Mouse (Mus musculus): Measurements from ENCODE around the gene Izumo1. TPM values are rescaled to one million over a fixed set of nuclear protein-coding genes. Genes with fewer than 3 reads are reported as not detected.
A peak's percentile ranks its signal among the peaks of the same experiment; 100 is the strongest.

Izumo1 gene
- polyA plus RNA-seq, 1 experiment, result 0.34 TPM

GRCm38 (mm10) chr7:45635711-45636688 lies 14.4 kb downstream of the Izumo1 start:
- TF ChIP-seq POLR2A (IDR thresholded peaks at IDR 0.05; ENCODE audit: low read depth, low read length), result no peak
- TF ChIP-seq CTCF (conservative IDR thresholded peaks at IDR 0.05; ENCODE audit: insufficient read depth, insufficient read length, low read depth, low read length), result no peak
- Histone ChIP-seq H3K4me3 (ENCODE audit: insufficient read depth, low read depth, low read length) (no peak overlapping the region), H3K4me1 (ENCODE audit: control insufficient read depth, insufficient read depth, low read length) (no peaks in the 10 kb centered on the region; the same call in 1 of the 2 replicates), H3K36me3 (ENCODE audit: control insufficient read depth, insufficient read depth, low read length) (no peaks in the 10 kb centered on the region), H3K27me3 (replicated peaks; ENCODE audit: control insufficient read depth, insufficient read depth, low read length) (no peaks in the 10 kb centered on the region; the same call in 1 of the 2 replicates), H3K27ac (ENCODE audit: insufficient read depth, low read depth, low read length) (0 out of 2 replicates have a peak overlapping the region, but pooled peaks have one; percentile 42)
- 62% methylated on average over 15 of the region's 15 CpGs for WGBS
- DNase-seq, result peak; percentile 70

DNA sequence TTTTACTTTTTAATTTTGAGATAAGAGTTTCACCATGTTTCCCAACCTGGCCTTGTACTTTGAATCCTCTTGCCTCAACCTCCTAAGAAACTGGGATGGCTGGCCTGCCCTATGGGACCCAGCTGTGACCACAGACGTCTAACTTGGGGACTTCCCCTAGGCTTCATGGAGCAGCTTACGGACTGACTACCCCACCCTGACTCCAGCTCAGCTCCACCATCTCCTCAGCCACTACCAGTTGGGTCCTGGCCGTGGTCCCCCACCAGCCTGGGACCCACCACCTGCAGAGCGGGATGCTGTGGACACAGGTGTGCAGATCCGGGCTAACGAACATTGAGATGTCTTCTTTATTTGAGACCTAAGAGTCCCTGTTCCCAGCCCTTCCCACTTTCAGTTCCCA lies 16.1 kb downstream of the Izumo1 start:
- TF ChIP-seq CTCF (conservative IDR thresholded peaks at IDR 0.05; ENCODE audit: insufficient read depth, insufficient read length, low read depth, low read length), result no peak
- Histone ChIP-seq H3K27me3 (replicated peaks; ENCODE audit: control insufficient read depth, insufficient read depth, low read length) (no peaks in the 10 kb centered on the region), H3K27ac (ENCODE audit: insufficient read depth, low read depth, low read length) (no peak overlapping the region), H3K36me3 (ENCODE audit: control insufficient read depth, insufficient read depth, low read length) (no peaks in the 10 kb centered on the region), H3K4me3 (ENCODE audit: insufficient read depth, low read depth, low read length) (no peak overlapping the region), H3K4me1 (ENCODE audit: control insufficient read depth, insufficient read depth, low read length) (no peaks in the 10 kb centered on the region; the same call in 1 of the 2 replicates)
- 94% methylated on average over 6 of the region's 6 CpGs for WGBS
- no peak for DNase-seq

DNA sequence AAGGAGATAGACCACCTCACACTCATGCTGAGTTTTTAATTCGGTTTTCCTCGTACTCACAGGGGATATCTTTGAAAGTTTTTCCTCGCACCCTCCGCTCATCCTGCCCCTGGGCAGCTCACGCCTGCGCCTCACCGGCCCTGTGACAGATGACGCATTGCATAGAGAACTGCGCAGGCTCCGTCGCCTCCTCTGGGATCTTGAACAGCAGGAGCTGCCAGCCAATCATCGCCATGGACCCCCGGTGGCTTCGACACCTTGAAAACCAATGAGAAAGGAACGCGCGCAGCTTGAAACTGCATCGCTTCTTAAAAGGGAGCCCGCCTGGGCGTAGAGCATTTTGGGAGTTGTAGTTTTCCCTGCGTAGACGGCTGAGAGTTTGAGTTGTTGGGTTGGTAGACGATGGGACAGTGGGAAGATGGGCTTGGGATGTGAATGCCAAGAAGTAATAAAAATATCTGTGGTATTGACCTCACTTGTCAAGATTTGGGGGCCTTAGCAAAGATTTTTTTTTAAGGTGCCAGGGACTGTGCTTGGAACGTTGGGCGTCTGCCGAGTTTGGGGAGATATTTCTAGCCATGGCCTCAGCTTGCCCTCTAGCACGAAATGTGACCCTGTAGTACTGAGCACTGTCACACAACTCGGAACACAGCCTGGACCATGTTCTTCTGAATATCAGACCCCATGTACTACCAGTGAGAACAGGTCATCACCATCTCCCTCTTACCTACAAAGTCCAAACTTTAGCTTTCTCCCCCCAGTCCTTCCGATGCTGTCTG lies 17.2 kb downstream of the Izumo1 start:
- WGBS, result 31% methylated on average over 29 of the region's 29 CpGs
- Histone ChIP-seq H3K36me3 (ENCODE audit: control insufficient read depth, insufficient read depth, low read length) (no peaks in the 10 kb centered on the region), H3K4me3 (ENCODE audit: insufficient read depth, low read depth, low read length) (no peak overlapping the region), H3K27me3 (replicated peaks; ENCODE audit: control insufficient read depth, insufficient read depth, low read length) (no peaks in the 10 kb centered on the region), H3K4me1 (ENCODE audit: control insufficient read depth, insufficient read depth, low read length) (no peaks in the 10 kb centered on the region; the same call in 1 of the 2 replicates), H3K27ac (ENCODE audit: insufficient read depth, low read depth, low read length) (no peak overlapping the region)
- DNase-seq, result peak; percentile 94
- TF ChIP-seq CTCF (conservative IDR thresholded peaks at IDR 0.05; ENCODE audit: insufficient read depth, insufficient read length, low read depth, low read length) (no peak), POLR2A (IDR thresholded peaks at IDR 0.05; ENCODE audit: low read depth, low read length) (no peak)

DNA sequence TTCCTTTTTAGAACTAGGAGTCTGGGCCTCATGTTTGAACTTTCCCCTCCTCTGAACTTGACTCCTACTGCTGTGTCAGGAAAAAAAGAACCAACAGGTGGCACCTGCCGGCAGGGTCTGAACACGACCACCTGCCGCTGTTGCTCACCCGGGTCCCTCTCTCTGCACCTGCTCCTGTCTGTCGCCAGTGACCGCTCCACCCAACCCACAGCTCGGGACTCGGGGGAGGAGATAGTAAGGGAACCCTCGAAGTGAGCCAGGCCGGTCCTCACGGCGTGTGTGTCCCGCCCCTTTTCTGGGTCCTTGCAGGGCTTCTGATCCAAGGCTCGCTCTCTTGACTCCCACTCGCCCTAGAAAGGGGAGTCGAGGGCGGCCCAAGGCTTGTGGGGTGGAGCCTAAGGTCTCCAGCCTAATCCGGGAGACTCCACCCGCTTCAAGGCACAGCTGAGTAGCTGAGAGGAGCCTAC lies 18.0 kb downstream of the Izumo1 start, which contains the start of gene Mamstr:
Mamstr (plus strand) TSS at position 417 of the 467 bp plus-strand sequence.
- TF ChIP-seq CTCF (conservative IDR thresholded peaks at IDR 0.05; ENCODE audit: insufficient read depth, insufficient read length, low read depth, low read length), result no peak
- TF ChIP-seq POLR2A (IDR thresholded peaks at IDR 0.05; ENCODE audit: low read depth, low read length), result no peak
- 45% methylated on average over 19 of the region's 19 CpGs for WGBS
- H3K27me3 ChIP-seq (replicated peaks; ENCODE audit: control insufficient read depth, insufficient read depth, low read length), result no peaks in the 10 kb centered on the region
- no peak for DNase-seq
- H3K36me3 ChIP-seq (ENCODE audit: control insufficient read depth, insufficient read depth, low read length), result no peaks in the 10 kb centered on the region
- no peaks in the 10 kb centered on the region; the same call in 1 of the 2 replicates for H3K4me1 ChIP-seq (ENCODE audit: control insufficient read depth, insufficient read depth, low read length)
- H3K27ac ChIP-seq (ENCODE audit: insufficient read depth, low read depth, low read length), result peak within 1 kb of the TSS; percentile 21; the same call in 1 of the 2 replicates
- H3K4me3 ChIP-seq (ENCODE audit: insufficient read depth, low read depth, low read length), result no peak within 1 kb of the TSS

DNA sequence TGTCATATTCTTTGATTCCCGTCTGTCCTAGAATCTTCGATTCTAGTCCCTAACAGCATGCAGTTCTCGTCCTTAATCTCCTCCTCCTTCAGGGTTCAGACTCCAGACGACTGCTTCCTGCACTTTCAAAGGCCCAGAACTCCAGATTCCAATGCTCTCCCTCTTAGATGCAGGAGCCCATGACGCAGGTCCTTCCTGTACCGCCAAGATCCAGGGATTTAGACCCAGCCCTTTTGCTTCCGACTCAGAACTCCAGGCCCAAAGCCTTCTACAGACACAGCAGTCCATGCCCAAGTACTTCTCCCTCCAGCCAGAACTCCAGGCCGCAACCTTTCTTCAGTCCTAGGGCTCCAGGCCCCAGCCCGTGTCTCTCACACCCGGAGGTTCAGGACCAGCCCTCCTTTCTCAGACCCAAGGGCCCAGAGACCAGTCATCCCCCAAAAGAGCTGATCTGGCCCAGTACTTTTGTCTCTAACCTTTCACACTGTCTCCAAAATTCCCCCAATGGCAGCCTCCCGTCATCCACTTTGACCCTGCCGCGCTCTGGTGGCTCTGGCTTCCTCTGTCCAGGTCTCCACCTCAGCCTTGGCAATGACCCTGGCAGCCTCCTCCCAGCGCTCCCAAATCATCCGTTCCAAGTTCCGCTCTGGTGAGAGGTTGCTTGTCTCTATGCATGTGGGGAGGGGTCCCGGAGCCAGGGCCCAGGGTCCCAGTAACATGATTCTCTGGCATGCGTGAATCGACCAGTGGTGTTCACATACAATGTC lies 18.8 kb downstream of the Izumo1 start:
- Histone ChIP-seq H3K36me3 (ENCODE audit: control insufficient read depth, insufficient read depth, low read length) (no peaks in the 10 kb centered on the region), H3K4me1 (ENCODE audit: control insufficient read depth, insufficient read depth, low read length) (no peaks in the 10 kb centered on the region; the same call in 1 of the 2 replicates), H3K4me3 (ENCODE audit: insufficient read depth, low read depth, low read length) (no peak overlapping the region), H3K27me3 (replicated peaks; ENCODE audit: control insufficient read depth, insufficient read depth, low read length) (no peaks in the 10 kb centered on the region), H3K27ac (ENCODE audit: insufficient read depth, low read depth, low read length) (peak overlapping the region; percentile 21; the same call in 1 of the 2 replicates)
- peak; percentile 52 for DNase-seq
- no peak for TF ChIP-seq POLR2A (IDR thresholded peaks at IDR 0.05; ENCODE audit: low read depth, low read length)
- no peak for TF ChIP-seq CTCF (conservative IDR thresholded peaks at IDR 0.05; ENCODE audit: insufficient read depth, insufficient read length, low read depth, low read length)
- 61% methylated on average over 19 of the region's 19 CpGs for WGBS

GRCm38 (mm10) chr7:45641391-45642040 lies 19.9 kb downstream of the Izumo1 start:
- Histone ChIP-seq H3K27ac (ENCODE audit: insufficient read depth, low read depth, low read length) (peak overlapping the region; percentile 24; the same call in 1 of the 2 replicates), H3K4me3 (ENCODE audit: insufficient read depth, low read depth, low read length) (peak overlapping the region; percentile 41; the same call in 1 of the 2 replicates), H3K36me3 (ENCODE audit: control insufficient read depth, insufficient read depth, low read length) (no peaks in the 10 kb centered on the region), H3K4me1 (ENCODE audit: control insufficient read depth, insufficient read depth, low read length) (no peaks in the 10 kb centered on the region; the same call in 1 of the 2 replicates), H3K27me3 (replicated peaks; ENCODE audit: control insufficient read depth, insufficient read depth, low read length) (no peaks in the 10 kb centered on the region)
- 53% methylated on average over 17 of the region's 17 CpGs for WGBS
- no peak for TF ChIP-seq POLR2A (IDR thresholded peaks at IDR 0.05; ENCODE audit: low read depth, low read length)
- TF ChIP-seq CTCF (conservative IDR thresholded peaks at IDR 0.05; ENCODE audit: insufficient read depth, insufficient read length, low read depth, low read length), result no peak
- DNase-seq, result peak; percentile 49
